Mouse (Mus musculus) thymus, adult 18-20 months (tissue): ENCODE measurements around the gene Ptprb.

Experiments used
- DNase-seq, 2 experiments: peaks; one replicate each; pipeline ENCODE4 v3.0.0; 2022; ENCODE audit warnings: mixed read lengths in 2 of 2

The Ptprb gene

DNA sequence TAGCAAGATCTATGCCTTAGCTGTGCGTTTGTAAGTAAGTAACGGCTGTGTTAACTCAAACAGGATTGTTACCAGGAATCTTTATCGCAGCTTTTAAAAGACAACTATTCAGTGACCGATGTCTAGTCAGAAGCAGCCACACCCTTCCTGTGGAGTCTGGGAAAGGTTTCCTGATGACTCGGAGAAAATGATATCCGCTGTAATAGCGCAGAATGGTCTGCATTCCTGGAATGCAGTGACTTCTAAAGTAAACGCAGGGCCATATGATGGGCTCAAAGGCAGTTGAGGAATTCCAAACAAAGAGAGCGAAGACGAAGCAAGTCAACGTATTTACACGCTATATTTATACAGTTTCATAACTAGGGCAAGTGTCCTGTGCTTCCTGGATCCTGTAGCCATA lies 22.5 kb downstream of the Ptprb start:
- no peak for DNase-seq

DNA sequence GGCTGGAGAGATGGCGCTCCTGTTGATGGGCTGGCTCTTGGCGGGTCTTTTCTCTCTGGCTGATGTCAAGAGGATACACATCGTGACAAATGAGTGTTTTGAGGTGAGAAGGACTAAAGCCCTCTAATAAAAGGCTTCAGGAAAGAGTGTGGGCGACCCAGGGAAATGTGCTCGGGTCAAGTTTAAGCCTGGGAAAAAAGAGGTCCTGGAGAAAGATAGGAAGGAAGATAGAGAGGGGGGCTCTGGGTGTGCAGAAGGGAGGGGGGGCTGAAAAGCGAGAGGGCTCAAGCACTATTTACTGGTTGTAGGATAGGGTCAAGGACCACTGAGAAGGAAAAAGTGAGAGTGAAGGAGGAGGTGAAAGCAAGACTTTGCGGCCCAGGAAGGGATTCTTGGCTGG lies 25.5 kb downstream of the Ptprb start:
- no peak for DNase-seq

DNA sequence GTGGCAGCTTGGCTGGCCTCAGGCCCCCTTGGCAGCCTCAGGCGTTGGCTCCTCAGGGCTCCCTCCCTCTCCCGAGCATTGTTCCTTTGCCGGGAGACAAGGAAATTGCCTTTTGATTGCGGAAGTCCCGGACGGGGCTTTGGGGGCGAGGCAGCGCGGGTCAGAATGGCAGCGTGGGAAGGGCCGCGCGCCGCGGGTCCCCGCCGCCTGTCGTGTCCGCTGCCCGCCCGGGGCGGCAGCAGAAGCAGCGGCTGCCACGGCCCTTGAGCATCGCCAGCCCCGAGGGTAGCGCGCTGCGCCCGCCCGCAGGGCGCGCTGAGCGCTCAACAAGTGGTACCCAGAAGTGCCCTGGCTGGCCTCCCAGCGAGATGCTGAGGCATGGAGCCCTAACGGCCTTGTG lies 25.9 kb downstream of the Ptprb start:
- DNase-seq: no peak

DNA sequence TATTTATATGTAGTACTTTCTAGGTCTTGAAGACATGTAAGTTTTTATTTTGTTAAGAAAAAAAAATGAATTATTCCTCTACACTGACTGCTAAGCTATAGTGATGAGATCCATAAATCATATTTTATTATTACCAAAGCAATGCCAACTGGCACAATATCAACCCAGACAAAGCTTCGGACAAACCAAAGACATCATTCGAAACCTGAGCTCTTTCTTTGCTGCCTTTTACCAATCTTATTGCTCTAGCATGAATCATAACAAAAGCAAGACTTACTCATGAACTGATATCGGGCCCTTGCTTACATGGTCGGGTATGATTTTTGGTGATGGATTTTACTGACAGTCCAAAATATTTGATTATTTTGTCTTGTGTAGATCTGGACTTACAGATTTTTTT lies 29.0 kb downstream of the Ptprb start:
- no peak for DNase-seq

GRCm38 (mm10) chr10:116309460-116309859 lies 34.1 kb downstream of the Ptprb start:
- DNase-seq: no peak

DNA sequence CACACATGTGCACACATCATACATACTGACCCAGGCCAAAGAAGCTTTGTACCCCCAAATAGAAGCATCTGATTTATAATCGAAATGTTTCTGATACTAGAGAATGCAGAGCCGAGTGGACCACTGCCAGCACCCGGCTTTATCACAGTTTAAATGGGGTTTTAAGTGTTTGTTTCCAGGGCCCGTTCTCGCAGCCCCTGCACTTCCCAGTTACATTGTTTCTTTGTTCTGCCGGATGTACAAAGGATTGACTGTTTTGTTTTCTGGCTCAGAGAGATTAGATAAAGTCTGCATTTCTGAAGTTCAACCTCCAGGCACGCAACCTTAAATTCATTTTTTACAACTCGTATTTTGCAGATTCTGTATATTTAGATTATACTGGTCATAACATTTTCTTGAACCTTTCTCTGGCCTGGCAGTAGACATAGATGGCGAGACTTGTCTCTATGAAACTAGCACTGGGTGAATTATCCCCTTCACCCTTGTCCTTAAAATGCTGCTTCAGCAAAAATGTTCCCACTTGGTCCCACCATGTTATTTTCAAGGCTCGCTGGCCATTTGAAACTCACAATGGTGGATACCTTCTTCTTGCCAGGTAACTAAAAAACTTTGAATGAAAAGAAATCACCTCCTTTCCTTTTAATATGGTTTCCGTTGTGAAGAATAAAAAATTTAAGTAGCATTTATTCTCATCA lies 35.3 kb downstream of the Ptprb start:
- DNase-seq: no peak

DNA sequence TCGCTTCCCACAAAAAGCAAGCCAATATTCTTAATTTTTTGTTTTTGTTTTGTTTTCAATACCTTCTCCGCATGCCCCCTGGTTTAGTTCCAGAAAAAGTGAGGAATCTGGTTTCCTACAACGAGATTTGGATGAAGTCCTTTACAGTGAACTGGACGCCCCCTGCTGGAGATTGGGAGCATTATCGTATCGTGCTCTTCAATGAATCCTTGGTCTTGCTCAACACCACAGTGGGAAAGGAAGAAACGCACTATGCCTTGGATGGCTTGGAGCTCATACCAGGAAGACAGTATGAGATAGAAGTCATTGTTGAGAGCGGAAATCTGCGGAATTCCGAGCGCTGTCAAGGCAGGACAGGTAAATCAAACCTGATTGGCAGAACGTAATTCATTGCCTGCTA lies 43.9 kb downstream of the Ptprb start:
- no peak for DNase-seq

GRCm38 (mm10) chr10:116329086-116329485 lies 53.8 kb downstream of the Ptprb start:
- DNase-seq: no peak

- DNase-seq: peak; percentile 11 to 14
These were observed 55.1 kb downstream of the Ptprb start for GRCm38 (mm10) chr10:116330458-116330857.

GRCm38 (mm10) chr10:116330961-116331510 lies 55.7 kb downstream of the Ptprb start:
- DNase-seq: no peak

GRCm38 (mm10) chr10:116333666-116334065 lies 58.3 kb downstream of the Ptprb start:
- DNase-seq: no peak

- DNase-seq: no peak
These were observed 58.8 kb downstream of the Ptprb start for GRCm38 (mm10) chr10:116334120-116334519.

DNA sequence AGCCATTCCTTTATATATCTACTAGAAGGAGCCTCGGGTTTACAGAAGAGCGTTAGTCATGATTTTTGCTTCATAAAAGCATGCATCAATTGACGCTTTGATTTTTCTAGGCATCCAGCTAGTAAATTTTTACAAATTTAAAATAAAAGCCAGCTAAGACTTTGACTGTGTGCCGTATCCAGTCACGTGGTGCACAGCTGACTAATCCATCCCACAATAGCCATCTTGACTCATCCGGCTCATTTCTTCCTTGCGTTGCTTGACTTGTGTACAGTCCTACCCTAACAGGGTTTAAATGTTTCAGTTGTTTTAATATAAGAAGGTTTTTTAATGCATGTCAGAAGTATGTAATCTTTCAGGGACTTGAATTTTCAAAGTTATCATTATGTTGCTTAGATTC lies 60.0 kb downstream of the Ptprb start:
- no peak for DNase-seq

DNA sequence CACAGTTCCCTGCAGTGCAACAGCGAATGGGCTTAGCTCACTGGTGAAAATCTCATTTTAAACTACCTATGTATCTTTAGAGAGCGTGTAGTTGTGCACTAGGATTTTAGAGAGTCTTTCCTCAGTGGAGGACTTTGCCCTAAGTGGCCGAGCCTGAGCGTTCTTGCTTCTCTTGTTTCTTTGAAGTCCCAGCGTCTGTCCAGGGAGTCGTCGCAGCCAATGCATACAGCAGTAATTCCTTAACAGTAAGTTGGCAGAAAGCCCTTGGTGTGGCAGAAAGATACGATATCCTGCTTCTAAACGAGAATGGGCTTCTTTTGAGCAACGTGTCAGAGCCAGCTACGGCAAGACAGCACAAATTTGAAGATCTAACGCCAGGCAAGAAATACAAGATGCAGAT lies 65.9 kb downstream of the Ptprb start:
- no peak for DNase-seq

DNA sequence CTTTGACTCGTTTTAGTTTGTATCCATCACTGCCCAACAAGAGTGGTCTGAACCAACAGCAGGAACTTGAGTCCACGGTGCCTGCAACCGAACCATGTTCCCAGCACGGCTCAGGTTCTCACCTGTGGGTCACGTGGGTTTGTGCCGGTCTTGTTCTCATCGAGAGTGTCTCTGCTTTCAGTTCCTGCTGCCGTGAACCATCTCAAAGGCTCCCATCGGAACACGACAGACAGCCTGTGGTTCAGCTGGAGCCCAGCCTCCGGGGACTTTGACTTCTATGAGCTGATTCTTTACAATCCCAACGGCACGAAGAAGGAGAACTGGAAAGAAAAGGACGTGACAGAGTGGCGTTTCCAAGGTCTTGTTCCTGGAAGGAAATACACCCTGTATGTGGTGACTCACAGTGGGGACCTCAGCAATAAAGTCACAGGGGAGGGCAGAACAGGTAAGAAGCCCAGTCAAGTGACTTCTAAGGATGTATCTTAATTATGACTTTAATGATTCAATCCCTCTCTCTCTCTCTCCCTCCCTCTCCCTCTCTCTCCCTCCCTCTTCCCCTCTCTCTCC lies 71.4 kb downstream of the Ptprb start:
- DNase-seq: no peak

GRCm38 (mm10) chr10:116349004-116349403 lies 73.7 kb downstream of the Ptprb start:
- DNase-seq: no peak

DNA sequence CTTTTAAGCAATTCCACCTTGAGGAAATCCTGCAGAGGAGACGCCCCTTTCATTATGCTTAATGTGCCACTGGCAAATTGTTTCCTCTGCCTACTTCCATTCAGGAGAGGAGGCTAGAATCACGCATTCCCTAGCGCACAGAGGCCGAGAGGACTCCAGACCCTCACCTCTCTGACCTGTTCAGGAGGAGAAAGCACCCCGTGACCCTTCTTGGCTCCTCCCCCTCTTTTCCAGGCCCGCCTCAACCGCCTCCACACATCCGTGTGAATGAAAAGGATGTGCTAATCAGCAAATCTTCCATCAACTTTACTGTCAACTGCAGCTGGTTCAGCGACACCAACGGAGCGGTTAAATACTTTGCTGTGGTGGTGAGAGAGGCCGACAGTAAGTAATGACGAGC lies 75.2 kb downstream of the Ptprb start:
- DNase-seq: no peak

DNA sequence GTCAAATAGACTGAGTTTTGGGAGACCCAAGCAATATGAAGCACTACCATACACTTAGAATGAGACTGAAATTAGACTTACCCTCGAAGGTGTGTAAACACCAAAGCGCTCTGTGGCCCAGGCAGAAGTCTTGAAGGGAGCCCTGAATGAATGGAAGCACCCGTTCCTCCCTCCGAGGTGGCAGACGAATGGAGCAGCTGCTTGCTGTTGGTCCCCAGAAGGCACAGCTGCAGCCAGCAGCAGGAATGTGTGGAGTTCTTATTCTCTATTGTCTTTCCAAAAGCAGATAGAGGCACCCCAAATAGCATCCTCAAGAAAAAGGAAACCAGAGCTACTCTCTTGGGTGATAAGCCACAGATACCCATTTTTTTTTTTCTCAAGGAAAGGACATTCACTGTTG lies 79.0 kb downstream of the Ptprb start:
- no peak for DNase-seq

DNA sequence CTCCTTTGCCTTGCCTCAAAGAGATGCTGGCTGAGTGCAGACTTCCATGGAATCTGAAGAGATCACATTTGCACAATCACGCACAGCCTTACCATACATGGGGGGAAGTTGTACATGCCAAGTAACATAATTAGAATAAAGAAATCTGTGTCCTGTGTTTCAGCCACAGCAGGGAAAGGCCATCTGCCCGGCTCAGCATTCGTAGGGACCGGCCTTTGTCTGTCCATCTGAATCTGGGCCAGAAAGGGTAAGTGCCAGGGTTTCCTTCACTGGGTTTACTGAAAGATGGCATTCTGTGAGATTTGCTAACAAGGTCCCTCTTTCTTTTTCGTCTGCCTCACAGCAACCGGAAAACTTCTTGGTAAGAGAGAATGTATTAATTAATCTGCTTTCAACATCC lies 86.9 kb downstream of the Ptprb start:
- DNase-seq: no peak

DNA sequence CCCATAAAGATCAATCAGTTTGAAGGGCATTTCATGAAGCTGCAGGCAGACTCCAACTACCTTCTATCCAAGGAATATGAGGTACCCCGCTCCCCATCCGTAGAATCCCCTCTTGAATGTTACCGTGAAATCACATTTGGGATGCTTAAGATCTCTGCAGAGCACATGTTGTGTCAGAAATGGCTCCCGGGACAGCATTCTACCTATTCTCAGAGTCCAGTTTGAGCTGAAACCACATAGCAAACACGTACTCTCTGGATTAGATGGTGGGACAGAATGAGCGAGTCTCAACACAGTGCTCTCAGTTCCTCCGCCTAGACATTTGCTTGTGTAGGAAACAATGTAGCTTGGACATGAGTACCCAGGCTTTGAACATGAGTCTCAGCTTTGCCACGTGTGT lies 87.3 kb downstream of the Ptprb start:
- no peak for DNase-seq

- DNase-seq: no peak
These were observed 89.4 kb downstream of the Ptprb start for GRCm38 (mm10) chr10:116364759-116365158.

DNA sequence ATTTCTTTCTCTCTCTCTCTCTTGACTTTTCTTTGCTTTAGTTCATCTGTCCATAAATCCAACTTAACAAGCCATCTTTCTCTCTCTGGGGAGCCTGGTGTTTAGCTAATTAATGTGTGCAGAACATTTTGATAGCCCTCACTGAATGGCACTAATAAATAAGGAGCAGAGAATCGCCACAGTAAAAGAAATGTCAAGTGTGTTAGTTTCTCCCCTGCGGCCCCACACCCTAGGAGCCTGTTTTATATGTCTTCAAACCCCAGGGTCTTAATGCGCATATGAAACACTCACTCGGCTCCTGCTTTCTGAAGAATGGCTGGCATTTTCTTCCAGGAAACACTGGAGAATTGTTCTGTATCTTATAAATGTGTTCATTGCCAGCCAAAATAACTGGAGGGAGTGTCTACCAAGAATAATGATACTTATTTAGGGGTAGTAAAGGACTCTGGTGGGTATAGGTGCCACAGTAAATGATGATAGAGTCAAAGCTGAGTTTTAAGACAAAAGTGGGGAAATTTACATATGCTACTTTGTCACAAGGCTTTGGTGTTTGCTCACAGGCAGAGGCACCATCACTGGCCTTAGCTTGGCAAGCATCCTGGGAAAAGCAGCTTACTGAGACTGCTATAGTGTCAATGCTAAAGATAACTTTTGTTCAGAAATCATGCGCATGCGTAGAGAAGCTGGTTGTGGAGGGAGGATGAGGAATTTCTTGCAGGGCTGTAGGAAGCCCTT lies 95.8 kb downstream of the Ptprb start:
- no peak for DNase-seq

- DNase-seq: no peak
These were observed 98.8 kb downstream of the Ptprb start for GRCm38 (mm10) chr10:116374111-116374510.

DNA sequence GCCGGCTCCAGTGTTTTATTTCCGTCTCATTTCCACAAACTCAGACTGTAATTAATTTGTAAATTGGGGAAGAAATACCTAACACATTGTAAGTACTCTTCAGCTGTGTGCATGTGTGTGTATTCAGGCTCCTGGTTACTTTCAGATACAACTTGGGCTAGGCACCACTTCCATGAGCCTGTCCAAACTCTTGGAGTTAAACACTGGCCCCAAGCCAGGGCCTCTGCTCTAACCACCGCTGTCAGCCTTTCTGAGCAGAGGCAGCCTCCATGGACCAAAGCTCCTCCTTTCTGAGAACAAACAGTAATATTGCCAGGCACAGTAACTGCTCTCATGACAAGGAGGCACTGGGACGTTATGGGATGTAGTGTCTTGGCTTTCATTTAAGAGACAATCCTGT lies 101.5 kb downstream of the Ptprb start:
- DNase-seq: no peak
